ENCODE assay signal across 8 mouse cellular contexts in the genomic region with DNA sequence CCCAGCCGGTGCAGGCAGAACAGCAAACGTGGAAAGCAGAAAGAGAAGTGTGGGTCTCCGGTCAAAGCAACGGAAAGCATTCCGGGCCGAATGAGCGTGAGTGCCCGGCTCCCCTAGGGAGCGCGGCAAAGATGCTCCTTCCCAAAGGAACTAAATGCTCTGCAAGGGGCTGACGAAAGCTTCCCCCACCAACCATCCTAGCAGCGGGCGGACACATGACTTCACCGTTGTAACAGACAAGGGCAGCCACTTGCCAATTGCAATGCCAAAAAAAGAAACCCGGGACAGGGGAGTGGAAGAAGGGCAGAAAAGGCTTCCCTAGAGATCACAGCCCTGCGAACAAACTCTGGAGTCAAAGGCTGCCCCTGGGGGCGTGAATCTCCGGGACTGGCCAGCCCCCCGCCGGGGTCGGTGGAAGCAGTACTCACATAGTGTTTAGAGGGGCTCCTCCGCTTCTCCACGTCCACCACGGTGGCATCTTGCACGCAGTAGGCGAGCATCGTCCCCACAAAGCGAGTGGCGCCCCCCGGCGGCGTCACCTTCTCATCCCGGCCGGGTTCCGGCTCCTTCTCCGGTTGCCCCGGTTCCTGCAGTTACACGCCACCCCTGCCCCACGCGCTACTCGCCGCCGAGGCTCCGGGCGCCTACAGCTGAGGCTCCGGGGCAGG. TPM values are rescaled to one million over a fixed set of nuclear protein-coding genes. Genes with fewer than 3 reads are reported as not detected.
DNase-seq lines count a peak whose midpoint lies in the region; ATAC-seq and TF ChIP-seq lines count a peak whose summit lies in the region.

No protein-coding gene starts in this region.

- no peak for TF ChIP-seq POLR2A in spleen, adult 2 months (IDR thresholded peaks at IDR 0.05; ENCODE audit: low read depth, low read length)

- under 1% methylated on average over 46 of the region's 46 CpGs for WGBS in limb, embryonic 10.5 days
- under 1% methylated on average over 43 of the region's 46 CpGs for WGBS in midbrain, embryonic 10.5 days
- under 1% methylated on average over 46 of the region's 46 CpGs for WGBS in spleen, adult 2 months

- ATAC-seq in cerebellum, adult (ENCODE audit: insufficient number of reproducible peaks, low FRiP score, low TSS enrichment), result no peak
- ATAC-seq in inflammation-experienced regulatory T-cells, adult 6 months, result peak; percentile 81

- peaks cover 6% of the 10 kb centered on the region for H3K36me3 ChIP-seq in limb, embryonic 10.5 days
- H3K36me3 ChIP-seq in midbrain, embryonic 10.5 days, result 0 out of 2 replicates have a peak, but pooled peaks cover 3% of the 10 kb centered on the region
- no peaks in the 10 kb centered on the region; the same call in 1 of the 2 replicates for H3K36me3 ChIP-seq in spleen, adult 2 months (ENCODE audit: control insufficient read depth, insufficient read depth, low read length)

- peaks cover 45% of the 10 kb centered on the region for H3K4me1 ChIP-seq in limb, embryonic 10.5 days
- peaks cover 46% of the 10 kb centered on the region for H3K4me1 ChIP-seq in midbrain, embryonic 10.5 days
- peaks cover 7% of the 10 kb centered on the region; the same call in 1 of the 2 replicates for H3K4me1 ChIP-seq in spleen, adult 2 months (ENCODE audit: control insufficient read depth, insufficient read depth, insufficient read length)

- peak overlapping the region; percentile 87 for H3K4me3 ChIP-seq in limb, embryonic 10.5 days
- H3K4me3 ChIP-seq in midbrain, embryonic 10.5 days, result peak overlapping the region; percentile 85
- H3K4me3 ChIP-seq in spleen, adult 2 months (ENCODE audit: extremely low read depth, insufficient read depth, insufficient read length), result peak overlapping the region; percentile 94

- no peaks in the 10 kb centered on the region for H3K27me3 ChIP-seq in limb, embryonic 10.5 days (ENCODE audit: low read depth, poor library complexity, severe bottlenecking)
- peaks cover 32% of the 10 kb centered on the region for H3K27me3 ChIP-seq in midbrain, embryonic 10.5 days (ENCODE audit: low read depth, poor library complexity, severe bottlenecking)
- peaks cover 1% of the 10 kb centered on the region; the same call in 1 of the 2 replicates for H3K27me3 ChIP-seq in spleen, adult 2 months (ENCODE audit: control insufficient read depth, insufficient read depth, low read length)

- H3K27ac ChIP-seq in limb, embryonic 10.5 days, result peak overlapping the region; percentile 96
- peak overlapping the region; percentile 95 for H3K27ac ChIP-seq in midbrain, embryonic 10.5 days (replicated peaks)
- peak overlapping the region; percentile 83 for H3K27ac ChIP-seq in spleen, adult 2 months (ENCODE audit: insufficient read depth, low read length)

- H3K9me3 ChIP-seq in limb, embryonic 10.5 days (replicated peaks), result no peaks in the 10 kb centered on the region
- H3K9me3 ChIP-seq in midbrain, embryonic 10.5 days (replicated peaks), result peaks cover 5% of the 10 kb centered on the region

- DNase-seq in cerebellum, adult 11-12 months, result peak; percentile 13
- peak; percentile 83 for DNase-seq in embryo, embryonic 10 days (ENCODE audit: low spot score)
- peak; percentile 84 for DNase-seq in gastrocnemius, postnatal 25 days
- peak; percentile 86 for DNase-seq in limb, embryonic 10.5 days (ENCODE audit: low spot score)
- peak; percentile 80 for DNase-seq in midbrain, embryonic 10.5 days (ENCODE audit: low spot score)
- DNase-seq in spleen, adult 2 months (ENCODE audit: low read depth in 1 of 2, low spot score in 2 of 2), result peak; percentile 55 to 92

- TF ChIP-seq CTCF in spleen, adult 2 months (IDR thresholded peaks at IDR 0.05; ENCODE audit: extremely low read depth, insufficient read depth, insufficient read length, insufficient replicate concordance), result peak; percentile 86

RNA-seq across cellular contexts. Expression of a gene that starts 0.4 kb away (rescaled TPM):
- total RNA-seq in gastrocnemius, postnatal 25 days (2021), result 10 to 100 TPM; 37.8 to 46.3 TPM
- polyA plus RNA-seq in inflammation-experienced regulatory T-cells, adult 6 months (2017; shearing (Covaris generic)), result under 1 TPM; 0.30 to 0.87 (median 0.54) TPM
- polyA plus RNA-seq in limb, embryonic 10.5 days (2016; fragmentation: Nextera tagmentation; extraction: Ambion mirVana), result 3.1 and 3.8 TPM in 2 replicates
- 1.7 TPM in 2 replicates for polyA plus RNA-seq in midbrain, embryonic 10.5 days (2016; fragmentation: Nextera tagmentation; extraction: Ambion mirVana)
- polyA plus RNA-seq in spleen, adult 2 months (2012; rRNA removed), result 12.1 and 13.1 TPM in 2 replicates

Comparison
In these comparisons a context has a peak if more than half of its experiments do, and no peak if none do; other contexts are left out.
1. DNase-seq: peak in every context shown above with its lines; median percentile 86 in limb, embryonic 10.5 days; 84 in gastrocnemius, postnatal 25 days; 83 in embryo, embryonic 10 days; 80 in midbrain, embryonic 10.5 days; 74 in spleen, adult 2 months; 13 in cerebellum, adult 11-12 months.